Mouse (Mus musculus) thymus, adult 2 months (tissue): ENCODE data around the gene Rec8. TPM values are rescaled to one million over a fixed set of nuclear protein-coding genes. Genes with fewer than 3 reads are reported as not detected.

Experiments
- DNase-seq: peaks from one replicate; pipeline ENCODE4 v3.0.0; 2021
- H3K27ac ChIP-seq: fragments of 200-500 bp; 2 replicates; pipeline ENCODE4 v1.5.1; 2012; ENCODE audit warnings: low read length, control low read depth; ENCODE audit not compliant: control insufficient read depth, insufficient read depth
- H3K27me3 ChIP-seq: fragments of 200-500 bp; 2 replicates; pipeline ENCODE4 v1.6.1; 2012; ENCODE audit warnings: mild to moderate bottlenecking, low read length, moderate library complexity, mixed read lengths; ENCODE audit not compliant: control insufficient read depth, insufficient read depth
- H3K36me3 ChIP-seq: fragments of 200-500 bp; 2 replicates; pipeline ENCODE4 v1.6.1; 2012; ENCODE audit warnings: mild to moderate bottlenecking, low read length, moderate library complexity; ENCODE audit not compliant: control insufficient read depth, insufficient read depth
- H3K4me1 ChIP-seq: fragments of 200-500 bp; replicated peaks from 2 replicates; pipeline ENCODE4 v1.6.1; 2012; ENCODE audit warnings: low read length; ENCODE audit not compliant: control insufficient read depth, insufficient read depth
- H3K4me3 ChIP-seq: fragments of 200-500 bp; 2 replicates; pipeline ENCODE4 v1.5.1; 2012; ENCODE audit warnings: mild to moderate bottlenecking, low read length, control low read depth, moderate library complexity; ENCODE audit not compliant: control insufficient read depth, insufficient read depth
- CTCF ChIP-seq: fragments of 200-500 bp; IDR thresholded peaks from 2 replicates; pipeline ENCODE4 v1.5.1; 2012; ENCODE audit warnings: mild to moderate bottlenecking, control low read depth, low read length, moderate library complexity, borderline replicate concordance; ENCODE audit not compliant: control insufficient read depth, poor library complexity, insufficient read depth; ENCODE audit errors: extremely low read depth
- POLR2A ChIP-seq: fragments of 200-500 bp; IDR thresholded peaks from 2 replicates; pipeline ENCODE4 v1.6.1; 2012; ENCODE audit warnings: mild to moderate bottlenecking, low read length, control low read depth, moderate library complexity; ENCODE audit not compliant: control insufficient read depth, poor library complexity, insufficient read depth; ENCODE audit errors: extremely low read depth
- WGBS: fragments of 180-500 bp; shearing (Covaris S2); methylation state at CpG from one replicate; pipeline ENCODE4 v1.1.7; 2018; 5-methylcytosine and 5-hydroxymethylcytosine counted together
- polyA plus RNA-seq: library from polyadenylated mRNA; depleted of rRNA; stranded (reverse); fragments of >200 nt; gene quantifications from 2 replicates; pipeline ENCODE4 v1.2.3, GENCODE M21; 2012

The Rec8 gene
- polyA plus RNA-seq, 1 experiment = 2.9 TPM

DNA sequence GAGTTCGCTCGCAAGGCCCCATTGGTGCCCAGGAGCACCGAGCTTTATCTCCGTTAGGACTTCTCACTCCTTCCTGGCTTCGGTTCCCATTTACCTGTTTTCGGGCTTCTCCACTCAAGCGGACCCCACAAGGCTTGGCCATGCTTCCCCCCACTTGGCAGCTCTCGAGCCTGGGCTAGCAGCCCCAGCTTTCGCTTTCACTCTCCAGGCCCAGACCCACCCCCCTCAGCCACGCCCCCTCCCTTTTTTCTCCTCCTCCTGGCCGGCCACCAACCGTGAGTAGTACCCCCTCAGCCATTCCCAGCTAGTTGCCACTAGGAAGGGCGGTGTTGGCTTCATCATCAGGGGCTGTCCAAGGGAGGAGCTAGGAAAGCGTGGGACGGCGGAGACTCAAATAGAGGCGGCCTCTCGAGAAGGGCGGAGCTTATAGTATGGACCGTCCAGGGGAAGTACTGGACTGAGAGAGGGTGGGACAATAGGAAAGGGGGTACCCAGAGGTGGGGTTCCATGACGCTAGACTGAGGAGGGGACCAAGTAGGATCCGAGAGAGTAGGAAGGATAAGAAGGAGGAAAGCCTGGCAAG, 27.0 kb upstream of the Rec8 start, which contains the start of gene Psme2:
Psme2 (minus strand) TSS at position 366 of the 583 bp plus-strand sequence.
- peaks cover 14% of the 10 kb centered on the region for H3K36me3 ChIP-seq
- WGBS = under 1% methylated on average over 22 of the region's 22 CpGs
- TF ChIP-seq CTCF = 0 out of 2 replicates have a peak, but pooled peaks have one; percentile 8
- TF ChIP-seq POLR2A = no peak
- DNase-seq = peak; percentile 66
- H3K27me3 ChIP-seq = no peaks in the 10 kb centered on the region
- peak within 1 kb of the TSS; percentile 82 for H3K27ac ChIP-seq
- peaks cover 13% of the 10 kb centered on the region for H3K4me1 ChIP-seq
- H3K4me3 ChIP-seq = peak within 1 kb of the TSS; percentile 70

DNA sequence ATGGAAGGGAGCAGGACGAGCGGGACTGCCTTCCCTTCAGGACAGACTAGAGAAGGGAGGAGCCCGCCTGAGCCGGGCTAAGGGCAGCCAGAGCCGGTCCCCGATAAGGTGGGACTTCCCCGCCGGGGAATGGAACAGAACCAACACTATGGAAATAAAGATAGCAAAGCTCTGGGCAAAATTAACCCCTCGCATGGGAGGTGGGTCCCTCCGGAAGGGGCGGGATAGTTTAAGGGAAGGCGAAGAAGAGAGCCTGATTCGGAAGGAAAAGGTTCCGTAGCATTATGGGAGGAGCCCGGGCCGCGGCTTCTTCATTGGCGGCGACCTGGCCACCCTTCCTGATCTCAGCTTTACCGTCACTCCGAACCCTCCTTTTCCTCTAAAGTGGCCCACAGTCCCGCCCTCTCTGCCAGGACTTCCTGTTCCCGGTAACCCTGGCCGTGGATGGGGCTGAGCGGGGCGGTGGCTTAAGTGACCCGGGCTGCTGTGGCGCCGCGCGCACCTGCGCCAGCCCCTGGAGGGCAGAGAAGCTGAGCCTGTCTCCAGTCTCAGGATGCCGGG, 26.4 kb upstream of the Rec8 start, which contains the start of gene Rnf31:
Rnf31 (plus strand) TSS at position 378 of the 561 bp plus-strand sequence.
- Histone ChIP-seq H3K27ac (peak within 1 kb of the TSS; percentile 82), H3K36me3 (peaks cover 20% of the 10 kb centered on the region), H3K4me3 (peak within 1 kb of the TSS; percentile 70), H3K27me3 (no peaks in the 10 kb centered on the region), H3K4me1 (peaks cover 13% of the 10 kb centered on the region)
- WGBS = under 1% methylated on average over 33 of the region's 33 CpGs
- peak; percentile 89 for DNase-seq
- TF ChIP-seq CTCF (0 out of 2 replicates have a peak, but pooled peaks have one; percentile 28), POLR2A (no peak)

DNA sequence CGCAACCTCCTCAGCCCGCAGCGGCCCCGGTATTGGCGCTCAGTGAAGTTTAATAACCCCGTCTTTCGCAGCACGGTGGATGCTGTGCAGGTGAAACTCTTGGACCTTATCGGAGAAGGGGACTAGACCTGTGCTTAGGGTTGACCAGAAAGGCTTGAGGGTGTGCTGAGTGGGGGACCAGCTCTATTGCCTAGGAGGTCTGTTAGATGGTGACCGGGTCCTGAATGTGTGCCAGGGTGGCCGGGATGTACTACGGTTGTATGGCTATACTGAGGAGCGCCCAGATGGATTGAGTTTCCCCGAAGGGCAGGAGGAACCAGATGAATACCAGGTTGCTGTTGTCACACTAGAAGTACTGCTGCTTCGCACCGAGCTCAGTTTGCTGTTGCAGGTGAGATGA, 25.6 kb upstream of the Rec8 start:
- 5% methylated on average over 16 of the region's 16 CpGs for WGBS
- peaks cover 23% of the 10 kb centered on the region for H3K36me3 ChIP-seq
- TF ChIP-seq CTCF (no peak), POLR2A (no peak)

DNA sequence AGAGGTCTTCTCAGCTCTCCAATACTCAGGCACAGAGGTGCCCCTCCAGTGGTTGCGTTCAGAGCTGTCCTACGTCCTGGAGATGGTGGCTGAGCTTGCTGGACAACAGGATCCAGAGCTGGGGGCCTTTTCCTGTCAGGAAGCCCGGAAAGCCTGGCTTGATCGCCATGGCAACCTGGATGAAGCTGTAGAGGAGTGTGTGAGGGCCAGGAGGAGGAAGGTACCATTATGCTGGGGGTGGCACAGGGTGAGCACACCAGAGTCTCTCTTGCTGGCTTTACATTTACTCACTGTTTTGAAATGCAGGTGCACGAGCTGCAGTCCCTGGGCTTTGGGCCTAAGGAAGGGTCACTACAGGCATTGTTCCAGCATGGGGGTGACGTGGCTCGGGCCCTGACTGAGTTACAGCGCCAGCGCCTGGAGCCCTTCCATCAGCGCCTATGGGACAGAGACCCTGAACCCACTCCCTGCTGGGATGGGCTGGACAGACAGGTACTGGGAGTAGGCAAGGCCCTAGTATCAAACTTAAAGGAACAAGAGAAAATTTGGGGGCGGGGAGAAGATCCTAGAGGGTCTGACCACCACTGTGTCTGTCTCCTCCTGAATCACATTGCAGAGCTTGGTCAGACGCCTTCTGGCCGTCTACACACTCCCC, 21.7 kb upstream of the Rec8 start:
- Histone ChIP-seq H3K27me3 (no peaks in the 10 kb centered on the region), H3K27ac (no peak overlapping the region), H3K4me3 (no peak overlapping the region), H3K36me3 (peaks cover 45% of the 10 kb centered on the region), H3K4me1 (peaks cover 8% of the 10 kb centered on the region)
- 96% methylated on average over 13 of the region's 13 CpGs for WGBS
- TF ChIP-seq CTCF = no peak
- no peak for TF ChIP-seq POLR2A
- DNase-seq = no peak

More for the DNA sequence above, 25.6 kb upstream of the Rec8 start:
- H3K4me3 ChIP-seq = peak overlapping the region; percentile 70
- H3K4me1 ChIP-seq = peaks cover 13% of the 10 kb centered on the region
- no peak for DNase-seq
- no peaks in the 10 kb centered on the region for H3K27me3 ChIP-seq
- no peak overlapping the region for H3K27ac ChIP-seq

DNA sequence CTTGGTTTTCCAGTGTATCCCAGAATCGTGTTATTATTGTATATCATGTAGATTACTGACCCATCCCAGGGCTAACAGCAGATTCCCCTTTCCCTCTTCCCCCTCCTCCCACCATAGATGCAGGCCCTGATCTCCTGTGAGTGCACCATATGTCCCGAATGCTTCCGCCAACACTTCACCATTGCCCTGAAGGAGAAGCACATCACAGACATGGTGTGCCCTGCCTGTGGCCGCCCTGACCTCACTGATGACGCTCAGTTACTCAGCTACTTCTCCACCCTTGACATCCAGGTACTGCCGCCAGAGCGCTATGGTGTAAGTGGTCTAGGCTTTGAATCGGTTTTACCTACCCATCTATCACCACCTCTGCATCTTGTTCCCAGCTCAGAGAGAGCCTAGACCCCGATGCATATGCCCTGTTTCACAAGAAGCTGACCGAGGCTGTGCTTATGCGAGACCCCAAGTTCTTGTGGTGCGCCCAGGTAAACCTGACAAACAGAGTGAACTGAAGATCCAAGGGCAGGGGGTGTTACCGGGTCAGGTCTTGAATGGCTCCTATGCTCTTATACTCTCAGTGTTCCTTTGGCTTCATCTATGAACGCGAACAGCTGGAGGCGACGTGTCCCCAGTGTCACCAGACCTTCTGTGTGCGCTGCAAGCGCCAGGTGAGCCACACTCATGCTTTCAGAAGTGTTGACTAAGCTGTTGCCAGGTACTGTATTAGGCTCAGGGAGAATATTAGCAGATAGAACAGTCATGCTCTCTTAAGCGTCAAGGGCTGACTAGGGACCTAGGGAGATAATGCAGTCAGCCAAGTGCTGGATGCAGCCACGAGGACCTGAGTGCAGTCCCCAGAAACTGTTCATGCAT, 19.1 kb upstream of the Rec8 start:
- peaks cover 53% of the 10 kb centered on the region for H3K36me3 ChIP-seq

DNA sequence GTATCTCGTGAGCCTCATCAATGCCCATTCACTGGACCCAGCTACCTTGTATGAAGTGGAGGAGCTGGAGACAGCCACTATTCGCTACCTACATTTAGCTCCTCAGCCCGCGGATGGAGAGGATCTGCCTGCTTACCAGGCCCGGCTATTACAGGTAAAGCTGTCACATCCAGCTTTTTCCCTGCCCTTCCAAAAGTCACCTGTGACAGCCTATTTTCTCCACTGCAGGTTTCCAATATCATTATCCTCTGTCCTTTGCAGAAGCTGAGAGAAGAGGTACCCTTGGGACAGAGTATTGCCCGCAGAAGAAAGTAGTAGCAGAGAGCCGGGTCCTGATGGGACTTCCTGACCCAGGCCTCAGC, 14.6 kb upstream of the Rec8 start, which contains the start of gene Irf9:
Irf9 (plus strand) TSS at position 301 of the 362 bp plus-strand sequence.
- H3K27ac ChIP-seq = peak within 1 kb of the TSS; percentile 92
- 47% methylated on average over 7 of the region's 7 CpGs for WGBS

More for the DNA sequence above, 19.1 kb upstream of the Rec8 start:
- H3K4me1 ChIP-seq = peaks cover 14% of the 10 kb centered on the region
- TF ChIP-seq CTCF (no peak), POLR2A (no peak)
- H3K27ac ChIP-seq = no peak overlapping the region
- H3K4me3 ChIP-seq = no peak overlapping the region
- no peaks in the 10 kb centered on the region for H3K27me3 ChIP-seq
- 97% methylated on average over 21 of the region's 21 CpGs for WGBS
- DNase-seq = no peak

More for the DNA sequence above, 14.6 kb upstream of the Rec8 start, which contains the start of gene Irf9:
- H3K4me1 ChIP-seq = peaks cover 31% of the 10 kb centered on the region
- TF ChIP-seq POLR2A (no peak), CTCF (no peak)
- peaks cover 51% of the 10 kb centered on the region for H3K36me3 ChIP-seq
- DNase-seq = no peak
- H3K4me3 ChIP-seq = peak within 1 kb of the TSS; percentile 64
- H3K27me3 ChIP-seq = no peaks in the 10 kb centered on the region
